In the genomic region with DNA sequence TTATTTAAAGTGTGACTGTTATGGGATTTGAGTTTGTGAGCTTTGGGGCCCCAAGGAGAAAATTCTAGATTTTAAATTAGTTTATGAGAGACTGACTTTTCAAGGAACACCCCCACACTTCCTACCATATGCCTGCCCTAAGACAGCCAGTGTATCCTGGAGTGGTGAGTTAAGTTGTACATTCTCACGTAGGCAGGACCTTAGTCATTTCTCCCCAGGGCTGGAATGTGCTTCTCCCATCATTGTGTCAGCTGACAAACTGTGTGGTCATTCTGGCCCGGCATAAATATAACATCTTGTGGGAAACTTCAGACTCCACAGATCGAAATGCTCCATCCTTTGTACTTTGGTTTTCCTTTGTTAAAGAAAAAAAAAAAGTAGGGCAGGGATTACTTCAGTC, we compare ENCODE assay signal across 29 mouse cellular contexts.
DNase-seq lines count a peak whose midpoint lies in the region; ATAC-seq and TF ChIP-seq lines count a peak whose summit lies in the region.
"Had no signal": no experiment of that assay in that cellular context is flagged by ENCODE, and none has a peak within 500 bp of the region (broad histone marks: within the 10 kb centered on the region; RNA-seq: fewer than 3 reads in every experiment).

No protein-coding gene starts in this region.

- no peak overlapping the region for H3K4me2 ChIP-seq in kidney, embryonic 16.5 days (replicated peaks; ENCODE audit: low read depth, low read length)
- H3K4me2 ChIP-seq: embryonic facial prominence, embryonic 12.5 days; heart, embryonic 13.5 days; hindbrain, embryonic 14.5 days; lung, embryonic 14.5 days; midbrain, embryonic 15.5 days; neural tube, embryonic 13.5 days had no signal

- ATAC-seq in kidney, embryonic 16.5 days (ENCODE audit: low FRiP score, low TSS enrichment): no peak
- ATAC-seq: forebrain, embryonic 14.5 days; inflammation-experienced regulatory T-cells, adult 6 months; midbrain, embryonic 15.5 days had no signal

- H3K9me3 ChIP-seq in kidney, embryonic 16.5 days (ENCODE audit: low read length): no peaks in the 10 kb centered on the region
- H3K9me3 ChIP-seq: embryonic facial prominence, embryonic 12.5 days; heart, embryonic 13.5 days; midbrain, embryonic 15.5 days; neural tube, embryonic 13.5 days had no signal

- H3K9ac ChIP-seq in kidney, embryonic 16.5 days (replicated peaks; ENCODE audit: low read length): no peak overlapping the region
- H3K9ac ChIP-seq: embryonic facial prominence, embryonic 12.5 days; heart, embryonic 13.5 days; hindbrain, embryonic 14.5 days; liver, embryonic 14.5 days; lung, embryonic 14.5 days; midbrain, embryonic 15.5 days; neural tube, embryonic 13.5 days had no signal

- no peak overlapping the region for H3K4me3 ChIP-seq in embryonic fibroblast, embryonic 13.5 days (ENCODE audit: insufficient read depth, low read length)
- no peak overlapping the region for H3K4me3 ChIP-seq in kidney, embryonic 16.5 days (ENCODE audit: low read length)
- H3K4me3 ChIP-seq: embryonic facial prominence, embryonic 12.5 days; erythroblast, embryonic 14.5 days; heart, adult 2 months; heart, embryonic 13.5 days; midbrain, embryonic 15.5 days; neural tube, embryonic 13.5 days had no signal

- DNase-seq in left cerebral cortex, adult 18-20 months (ENCODE audit: low spot score in 2 of 2): peak; percentile 48 to 57
- DNase-seq in left cerebral cortex, postnatal 14 days (ENCODE audit: low spot score in 2 of 2): no peak
- DNase-seq in right cerebral cortex, postnatal 36 days (ENCODE audit: low spot score in 2 of 2): peak; percentile 32 to 41
- no peak for DNase-seq in right cerebral cortex, postnatal 25 days
- no peak for DNase-seq in urinary bladder, postnatal 4 days (ENCODE audit: low spot score in 2 of 2)
- DNase-seq: adrenal gland, postnatal 36 days; cerebellum, adult 11 months; cerebellum, adult 9-11 months; gastrocnemius, postnatal 10 days; heart, adult 2 months; heart, postnatal 4 days; kidney, adult 2 months; kidney, postnatal 10 days; lung, embryonic 14.5 days; lung, postnatal 36 days; retina, postnatal 1 day; spleen, adult 18-20 months; thymus, postnatal 14 days had no signal

- TF ChIP-seq CTCF in embryonic fibroblast, embryonic 13.5 days (IDR thresholded peaks at IDR 0.05; ENCODE audit: borderline replicate concordance, insufficient read depth, low read length): no peak

- H3K27me3 ChIP-seq in kidney, embryonic 16.5 days (ENCODE audit: insufficient read depth, low read length): no peaks in the 10 kb centered on the region
- H3K27me3 ChIP-seq: embryonic facial prominence, embryonic 12.5 days; heart, embryonic 13.5 days; midbrain, embryonic 15.5 days; neural tube, embryonic 13.5 days had no signal

- intact Hi-C loops in left cerebral cortex, postnatal 14 days (cut with DNase I): no loop called here

- H3K36me3 ChIP-seq in kidney, embryonic 16.5 days (ENCODE audit: insufficient read depth, low read length): no peaks in the 10 kb centered on the region
- H3K36me3 ChIP-seq: embryonic facial prominence, embryonic 12.5 days; heart, embryonic 13.5 days; midbrain, embryonic 15.5 days; neural tube, embryonic 13.5 days had no signal

- peaks cover 5% of the 10 kb centered on the region for H3K4me1 ChIP-seq in embryonic fibroblast, embryonic 13.5 days (ENCODE audit: control insufficient read depth, insufficient read depth, low read length)
- H3K4me1 ChIP-seq in kidney, embryonic 16.5 days (ENCODE audit: insufficient read depth, low read length): no peaks in the 10 kb centered on the region
- H3K4me1 ChIP-seq: embryonic facial prominence, embryonic 12.5 days; midbrain, embryonic 15.5 days; neural tube, embryonic 13.5 days had no signal

- H3K27ac ChIP-seq in embryonic fibroblast, embryonic 13.5 days (ENCODE audit: insufficient read depth, low read length): peak overlapping the region; percentile 98
- H3K27ac ChIP-seq in kidney, embryonic 16.5 days (ENCODE audit: low read length): no peak overlapping the region
- H3K27ac ChIP-seq: embryonic facial prominence, embryonic 12.5 days; heart, adult 2 months; heart, embryonic 13.5 days; hindbrain, embryonic 14.5 days; liver, embryonic 14.5 days; midbrain, embryonic 15.5 days; neural tube, embryonic 13.5 days had no signal

- 68% methylated on average over 3 of the region's 3 CpGs for WGBS in kidney, embryonic 16.5 days

- no peak; the same call in 1 of the 2 replicates for TF ChIP-seq POLR2A in embryonic fibroblast, embryonic 13.5 days (IDR thresholded peaks at IDR 0.05; ENCODE audit: low read depth, low read length)

Comparison
In these comparisons a context has a peak if more than half of its experiments do, and no peak if none do; other contexts are left out.
1. DNase-seq: peak in left cerebral cortex, adult 18-20 months (2 of 2) and right cerebral cortex, postnatal 36 days (2 of 2); none in left cerebral cortex, postnatal 14 days (0 of 2), right cerebral cortex, postnatal 25 days (single experiment) and urinary bladder, postnatal 4 days (0 of 2).